In the genomic region with DNA sequence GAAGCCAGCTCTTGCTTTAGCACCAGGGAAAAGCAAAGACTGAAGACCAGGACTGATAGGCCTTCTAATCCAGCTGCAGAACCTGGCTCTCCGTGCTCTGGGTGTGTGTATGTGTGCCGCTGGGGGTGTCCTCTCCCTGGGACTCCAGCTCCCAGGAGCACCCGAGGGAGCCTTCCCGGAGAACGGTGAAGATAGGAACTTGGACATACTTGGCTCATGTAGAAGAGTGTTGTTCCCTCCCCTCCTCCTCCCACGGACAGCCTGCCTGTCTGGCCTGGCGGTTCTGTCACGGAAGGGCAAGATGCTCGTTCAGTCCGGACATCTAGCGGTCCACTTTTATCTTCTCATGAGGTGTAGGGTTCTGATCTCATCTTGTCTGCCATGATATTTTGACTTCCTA, we compare ENCODE assay signal across 14 mouse cellular contexts.
DNase-seq lines count a peak whose midpoint lies in the region; ATAC-seq lines count a peak whose summit lies in the region.
"Had no signal": no experiment of that assay in that cellular context is flagged by ENCODE, and none has a peak within 500 bp of the region (broad histone marks: within the 10 kb centered on the region; RNA-seq: fewer than 3 reads in every experiment).

No protein-coding gene starts in this region.

- peaks cover 12% of the 10 kb centered on the region; the same call in 1 of the 2 replicates for H3K27me3 ChIP-seq in forebrain, embryonic 13.5 days
- peaks cover 53% of the 10 kb centered on the region for H3K27me3 ChIP-seq in forebrain, embryonic 12.5 days
- no peaks in the 10 kb centered on the region; the same call in 1 of the 2 replicates for H3K27me3 ChIP-seq in kidney, embryonic 14.5 days (ENCODE audit: control insufficient read depth, insufficient read depth, low read length)

- WGBS in forebrain, embryonic 13.5 days = 72% methylated on average over 11 of the region's 11 CpGs
- 71% methylated on average over 11 of the region's 11 CpGs for WGBS in forebrain, embryonic 12.5 days
- WGBS in kidney, embryonic 14.5 days = 51% methylated on average over 11 of the region's 11 CpGs

- DNase-seq in kidney, adult 9 months = no peak
- peak; percentile 38 for DNase-seq in MN1 (ENCODE audit: low spot score)
- DNase-seq in kidney, postnatal 14 days = peak; percentile 7
- DNase-seq in ovary, adult 18-20 months (ENCODE audit: low spot score) = no peak
- DNase-seq in urinary bladder, postnatal 4 days (ENCODE audit: low spot score in 2 of 2) = no peak
- DNase-seq: cerebellum, adult 2 months; liver, postnatal 0 days; thymus, postnatal 36 days had no signal

- H3K4me2 ChIP-seq in forebrain, embryonic 13.5 days = 0 out of 2 replicates have a peak overlapping the region, but pooled peaks have one; percentile 19
- no peak overlapping the region for H3K4me2 ChIP-seq in forebrain, embryonic 12.5 days
- H3K4me2 ChIP-seq in kidney, embryonic 14.5 days (replicated peaks; ENCODE audit: low read depth, low read length) = no peak overlapping the region; the same call in 1 of the 2 replicates

- no peak overlapping the region for H3K27ac ChIP-seq in forebrain, embryonic 13.5 days
- H3K27ac ChIP-seq in forebrain, embryonic 12.5 days = no peak overlapping the region
- no peak overlapping the region for H3K27ac ChIP-seq in kidney, embryonic 14.5 days (ENCODE audit: low read depth, low read length)
- H3K27ac ChIP-seq: embryonic facial prominence, embryonic 13.5 days had no signal

- ATAC-seq in forebrain, embryonic 13.5 days = no peak
- ATAC-seq in forebrain, embryonic 12.5 days (ENCODE audit: low FRiP score) = no peak
- peak; percentile 20; the same call in 1 of the 2 replicates for ATAC-seq in kidney, embryonic 14.5 days (ENCODE audit: low FRiP score, low TSS enrichment)
- ATAC-seq: activated CD4-positive, CD25-positive, alpha-beta regulatory T cell, adult 4 months had no signal

- H3K36me3 ChIP-seq in forebrain, embryonic 13.5 days (ENCODE audit: poor library complexity, severe bottlenecking) = no peaks in the 10 kb centered on the region
- H3K36me3 ChIP-seq in forebrain, embryonic 12.5 days (replicated peaks) = no peaks in the 10 kb centered on the region
- no peaks in the 10 kb centered on the region for H3K36me3 ChIP-seq in kidney, embryonic 14.5 days (ENCODE audit: control insufficient read depth, insufficient read depth, low read length)
- H3K36me3 ChIP-seq: embryonic facial prominence, embryonic 13.5 days; G1E had no signal

- H3K4me1 ChIP-seq in forebrain, embryonic 13.5 days = peaks cover 52% of the 10 kb centered on the region
- H3K4me1 ChIP-seq in forebrain, embryonic 12.5 days = peaks cover 53% of the 10 kb centered on the region
- peaks cover 3% of the 10 kb centered on the region; the same call in 1 of the 2 replicates for H3K4me1 ChIP-seq in kidney, embryonic 14.5 days (ENCODE audit: control insufficient read depth, insufficient read depth, low read length)

- H3K4me3 ChIP-seq in forebrain, embryonic 13.5 days = no peak overlapping the region
- H3K4me3 ChIP-seq in forebrain, embryonic 12.5 days (replicated peaks) = no peak overlapping the region
- H3K4me3 ChIP-seq in kidney, embryonic 14.5 days (ENCODE audit: low read length) = no peak overlapping the region

- no peak overlapping the region for H3K9ac ChIP-seq in forebrain, embryonic 13.5 days
- no peak overlapping the region for H3K9ac ChIP-seq in forebrain, embryonic 12.5 days
- no peak overlapping the region; the same call in 1 of the 2 replicates for H3K9ac ChIP-seq in kidney, embryonic 14.5 days (ENCODE audit: low read depth, low read length)

- no peaks in the 10 kb centered on the region for H3K9me3 ChIP-seq in forebrain, embryonic 13.5 days (replicated peaks)
- no peaks in the 10 kb centered on the region for H3K9me3 ChIP-seq in forebrain, embryonic 12.5 days
- H3K9me3 ChIP-seq in kidney, embryonic 14.5 days (ENCODE audit: control insufficient read depth, low read length) = no peaks in the 10 kb centered on the region
- H3K9me3 ChIP-seq: embryonic facial prominence, embryonic 13.5 days had no signal

Comparison
In these comparisons a context has a peak if more than half of its experiments do, and no peak if none do; other contexts are left out.
1. DNase-seq: peak in MN1 (single experiment) and kidney, postnatal 14 days (single experiment); none in kidney, adult 9 months (single experiment), ovary, adult 18-20 months (single experiment) and urinary bladder, postnatal 4 days (0 of 2).